Mouse (Mus musculus): ENCODE measurements at regions not wholly inside any gene's neighbourhood (a gene's known extent, or its start where the extent isn't known, plus 50 kb on each side); places are given as distances from the start of the nearest gene placed in this dataset.
A peak's percentile ranks its signal among the peaks of the same experiment; 100 is the strongest.

DNA sequence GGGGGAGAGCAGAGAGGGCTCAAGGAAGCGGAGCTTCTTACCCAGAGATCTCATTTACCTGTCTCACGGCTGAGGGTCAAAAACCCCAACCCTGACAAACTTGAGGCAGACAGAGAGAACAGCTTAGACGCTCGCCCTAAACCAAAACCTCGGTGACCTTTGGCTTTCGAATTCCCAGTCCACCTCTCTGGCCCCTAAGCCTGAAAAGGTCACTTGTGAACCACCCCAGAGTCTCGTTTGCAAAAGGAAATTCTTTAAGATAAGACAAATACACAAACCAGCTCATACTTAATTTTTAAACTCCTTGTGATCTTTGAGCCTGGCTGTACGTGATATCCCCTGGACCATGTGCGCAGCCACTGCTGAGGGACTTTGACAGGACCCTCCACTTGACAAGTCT, 250.2 kb upstream of the Dio3 start:
- DNase-seq (ENCODE audit: low spot score), result peak; percentile 58
- 50% methylated on average over 9 of the region's 9 CpGs for WGBS
- H3K36me3 ChIP-seq, result no peaks in the 10 kb centered on the region
- H3K4me1 ChIP-seq, result no peaks in the 10 kb centered on the region
- no peak overlapping the region for H3K27ac ChIP-seq
- H3K27me3 ChIP-seq (ENCODE audit: insufficient read depth, poor library complexity, severe bottlenecking), result peaks cover 10% of the 10 kb centered on the region; the same call in 1 of the 2 replicates
- H3K4me3 ChIP-seq, result no peak overlapping the region
- no peaks in the 10 kb centered on the region for H3K9me3 ChIP-seq

DNA sequence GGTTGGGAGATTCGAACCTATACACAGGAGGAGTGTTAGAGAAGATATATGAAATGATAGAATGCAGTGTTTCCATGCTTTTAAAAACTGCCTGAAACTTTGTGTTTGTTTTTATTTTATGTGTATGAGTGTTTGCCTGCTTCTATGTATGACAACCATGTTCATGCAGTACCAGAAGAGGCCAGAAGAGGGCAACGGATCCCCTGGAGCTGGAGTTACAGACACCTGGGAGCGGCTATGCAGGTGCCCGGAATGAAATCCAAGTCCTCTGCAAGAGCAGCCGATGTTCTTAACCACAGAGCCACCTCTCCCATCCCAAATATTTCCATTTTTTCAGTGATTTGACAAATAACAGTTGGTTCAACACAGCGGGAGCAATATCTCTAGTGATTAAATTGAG, 247.5 kb upstream of the Dio3 start:
- no peak overlapping the region for H3K4me3 ChIP-seq
- no peaks in the 10 kb centered on the region for H3K9me3 ChIP-seq
- peak; percentile 43 for DNase-seq (ENCODE audit: low spot score)
- no peaks in the 10 kb centered on the region for H3K36me3 ChIP-seq
- no peaks in the 10 kb centered on the region for H3K4me1 ChIP-seq
- peaks cover 10% of the 10 kb centered on the region; the same call in 1 of the 2 replicates for H3K27me3 ChIP-seq (ENCODE audit: insufficient read depth, poor library complexity, severe bottlenecking)
- 53% methylated on average over 6 of the region's 6 CpGs for WGBS
- no peak overlapping the region for H3K27ac ChIP-seq

DNA sequence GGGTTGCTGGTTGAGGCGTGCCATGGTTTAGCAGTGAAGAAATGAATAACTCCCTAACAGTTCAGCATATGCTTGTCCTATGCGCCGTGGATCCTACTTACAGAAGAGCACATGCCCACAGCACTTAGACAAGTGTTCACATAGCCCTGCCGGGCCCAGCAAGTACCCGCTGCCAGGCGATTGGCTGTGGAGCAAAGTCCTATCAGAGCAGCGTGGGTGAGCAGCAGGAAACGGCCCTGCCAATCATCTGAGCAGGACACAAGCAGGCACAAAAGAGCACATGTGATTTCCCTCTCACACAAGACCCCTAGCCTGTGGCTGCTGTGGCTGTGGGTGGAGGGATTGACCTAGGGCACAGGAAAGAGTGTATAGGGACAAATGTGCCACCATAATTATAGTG, 243.7 kb upstream of the Dio3 start:
- no peaks in the 10 kb centered on the region for H3K36me3 ChIP-seq

DNA sequence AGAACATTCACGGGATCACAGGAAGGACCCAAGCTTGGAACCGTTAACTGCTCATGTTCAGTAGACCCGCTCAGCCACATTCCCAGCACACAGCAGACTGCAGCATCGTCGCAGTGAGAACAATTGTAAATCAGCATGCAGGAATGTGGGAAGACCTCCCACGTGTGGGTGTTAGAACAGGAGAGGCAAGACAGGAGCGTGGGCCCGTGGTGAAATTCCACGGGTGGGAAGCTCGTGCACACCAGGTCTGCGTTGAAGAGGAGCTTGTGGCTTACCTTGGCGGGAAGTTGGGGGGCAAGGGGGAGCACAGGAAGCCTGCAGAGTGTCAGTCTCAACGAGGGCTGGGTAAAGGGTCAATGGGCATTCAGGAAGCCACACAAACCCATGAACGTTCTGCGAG, 238.2 kb upstream of the Dio3 start:
- no peak for DNase-seq (ENCODE audit: low spot score)
- H3K27ac ChIP-seq, result no peak overlapping the region
- H3K4me3 ChIP-seq, result no peak overlapping the region

More for the DNA sequence above, 243.7 kb upstream of the Dio3 start:
- Histone ChIP-seq H3K4me1 (no peaks in the 10 kb centered on the region), H3K4me3 (no peak overlapping the region), H3K9me3 (no peaks in the 10 kb centered on the region), H3K27ac (no peak overlapping the region), H3K27me3 (ENCODE audit: insufficient read depth, poor library complexity, severe bottlenecking) (peaks cover 3% of the 10 kb centered on the region; the same call in 1 of the 2 replicates)
- 77% methylated on average over 8 of the region's 8 CpGs for WGBS
- no peak for DNase-seq (ENCODE audit: low spot score)

DNA sequence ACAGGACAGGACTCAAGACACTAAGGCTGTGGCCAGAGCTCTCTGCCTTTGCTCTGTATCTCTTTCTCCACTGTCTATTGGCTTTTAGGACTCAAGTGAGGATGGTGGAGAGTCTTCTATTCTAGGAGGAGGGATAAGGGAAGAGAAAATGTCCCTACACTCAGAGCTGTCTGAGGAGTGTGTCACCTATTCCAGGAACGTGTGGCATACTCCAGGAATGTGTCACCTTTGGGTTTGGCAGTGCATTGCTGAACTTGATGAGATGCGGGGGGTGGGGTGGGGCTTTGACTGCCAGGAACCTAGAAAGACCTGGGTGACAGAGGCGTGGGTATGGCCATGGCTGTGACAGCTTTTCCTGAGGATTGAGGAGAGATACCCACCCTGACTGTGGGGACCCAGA, 237.1 kb upstream of the Dio3 start:
- Histone ChIP-seq H3K4me3 (no peak overlapping the region), H3K9me3 (no peaks in the 10 kb centered on the region)
- 48% methylated on average over 3 of the region's 3 CpGs for WGBS

More for the DNA sequence above, 238.2 kb upstream of the Dio3 start:
- Histone ChIP-seq H3K36me3 (no peaks in the 10 kb centered on the region), H3K9me3 (no peaks in the 10 kb centered on the region), H3K4me1 (peaks cover 9% of the 10 kb centered on the region), H3K27me3 (ENCODE audit: insufficient read depth, poor library complexity, severe bottlenecking) (no peaks in the 10 kb centered on the region; the same call in 1 of the 2 replicates)
- 63% methylated on average over 15 of the region's 15 CpGs for WGBS

DNA sequence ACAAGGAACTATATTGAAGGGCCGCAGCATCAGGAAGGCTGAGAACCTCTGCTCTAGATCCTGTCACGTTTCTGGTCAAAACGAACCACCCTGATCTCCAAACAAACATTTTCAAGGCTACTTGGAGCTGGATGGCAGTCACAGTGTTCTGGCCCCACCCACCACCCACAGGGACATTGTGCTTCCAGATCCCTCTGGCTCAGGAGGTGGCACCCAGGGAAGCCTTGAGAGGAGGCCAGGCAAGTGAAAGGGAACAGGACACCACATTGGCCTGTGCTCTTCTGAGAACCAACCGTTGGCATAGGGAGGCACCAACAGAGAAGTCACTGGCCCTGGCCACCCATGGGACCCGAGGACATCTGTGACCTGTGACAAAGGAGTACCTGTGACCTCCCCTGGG, 234.6 kb upstream of the Dio3 start:
- Histone ChIP-seq H3K27ac (no peak overlapping the region), H3K27me3 (ENCODE audit: insufficient read depth, poor library complexity, severe bottlenecking) (peaks cover 22% of the 10 kb centered on the region), H3K36me3 (no peaks in the 10 kb centered on the region), H3K9me3 (no peaks in the 10 kb centered on the region), H3K4me3 (no peak overlapping the region), H3K4me1 (peaks cover 16% of the 10 kb centered on the region)
- no peak for DNase-seq (ENCODE audit: low spot score)
- WGBS, result 79% methylated on average over 5 of the region's 5 CpGs

More for the DNA sequence above, 237.1 kb upstream of the Dio3 start:
- Histone ChIP-seq H3K36me3 (no peaks in the 10 kb centered on the region), H3K27ac (no peak overlapping the region), H3K4me1 (peaks cover 16% of the 10 kb centered on the region), H3K27me3 (ENCODE audit: insufficient read depth, poor library complexity, severe bottlenecking) (0 out of 2 replicates have a peak, but pooled peaks cover under 1% of the 10 kb centered on the region)
- DNase-seq (ENCODE audit: low spot score), result no peak

DNA sequence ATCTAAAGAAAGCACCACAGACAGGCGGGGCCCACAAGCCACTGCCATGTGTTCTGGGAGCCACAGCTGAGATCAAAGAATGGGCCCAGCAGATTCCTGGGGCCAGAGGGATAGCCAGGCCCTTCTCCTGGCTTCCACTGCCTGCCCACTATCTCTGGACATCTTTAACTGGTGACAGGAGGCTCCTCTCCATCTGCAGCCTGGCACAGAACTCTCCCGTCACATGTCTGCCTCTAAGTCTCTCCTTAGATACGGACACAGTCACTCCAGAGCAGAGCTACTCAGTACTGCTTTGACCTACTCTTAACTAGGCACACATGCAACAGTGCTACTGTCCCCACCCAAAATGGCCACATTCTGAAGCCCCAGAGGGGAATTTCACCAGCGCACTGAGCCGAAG, 234.1 kb upstream of the Dio3 start:
- H3K27me3 ChIP-seq (ENCODE audit: insufficient read depth, poor library complexity, severe bottlenecking), result peaks cover 25% of the 10 kb centered on the region
- 63% methylated on average over 5 of the region's 5 CpGs for WGBS
- H3K4me3 ChIP-seq, result no peak overlapping the region
- DNase-seq (ENCODE audit: low spot score), result no peak
- H3K4me1 ChIP-seq, result peaks cover 16% of the 10 kb centered on the region
- no peak overlapping the region for H3K27ac ChIP-seq
- no peaks in the 10 kb centered on the region for H3K9me3 ChIP-seq
- no peaks in the 10 kb centered on the region for H3K36me3 ChIP-seq

DNA sequence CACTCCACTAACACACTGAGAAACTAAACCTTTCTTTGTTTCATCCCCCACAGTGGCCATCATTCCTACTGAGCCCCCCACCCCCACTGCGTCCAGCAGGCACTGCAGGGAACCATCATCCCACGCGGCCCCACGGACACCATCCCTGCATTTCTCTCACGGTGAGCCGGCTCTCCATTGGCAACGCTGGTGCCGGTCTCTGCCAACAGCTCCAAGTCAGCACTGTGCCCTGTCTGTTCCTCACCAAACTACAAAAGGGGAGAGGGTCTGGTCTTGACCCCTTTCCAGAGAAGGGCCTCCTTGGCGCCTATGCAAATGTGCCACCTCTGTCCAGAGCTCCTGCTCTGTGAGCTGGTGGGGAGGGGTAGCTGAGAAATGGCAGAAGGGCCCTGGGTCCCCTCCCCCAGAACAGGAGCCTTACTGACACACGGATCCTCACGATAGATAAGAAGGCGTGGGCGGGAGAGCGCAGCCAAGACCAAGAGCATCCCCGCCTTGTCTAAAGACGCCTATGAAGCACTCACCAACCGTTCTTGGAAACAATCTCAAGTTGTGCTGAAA, 233.0 kb upstream of the Dio3 start:
- Histone ChIP-seq H3K27ac (no peak overlapping the region), H3K9me3 (no peaks in the 10 kb centered on the region), H3K4me1 (peaks cover 16% of the 10 kb centered on the region), H3K4me3 (no peak overlapping the region), H3K27me3 (ENCODE audit: insufficient read depth, poor library complexity, severe bottlenecking) (peaks cover 25% of the 10 kb centered on the region), H3K36me3 (no peaks in the 10 kb centered on the region)
- WGBS, result 55% methylated on average over 17 of the region's 17 CpGs
- no peak for DNase-seq (ENCODE audit: low spot score)

DNA sequence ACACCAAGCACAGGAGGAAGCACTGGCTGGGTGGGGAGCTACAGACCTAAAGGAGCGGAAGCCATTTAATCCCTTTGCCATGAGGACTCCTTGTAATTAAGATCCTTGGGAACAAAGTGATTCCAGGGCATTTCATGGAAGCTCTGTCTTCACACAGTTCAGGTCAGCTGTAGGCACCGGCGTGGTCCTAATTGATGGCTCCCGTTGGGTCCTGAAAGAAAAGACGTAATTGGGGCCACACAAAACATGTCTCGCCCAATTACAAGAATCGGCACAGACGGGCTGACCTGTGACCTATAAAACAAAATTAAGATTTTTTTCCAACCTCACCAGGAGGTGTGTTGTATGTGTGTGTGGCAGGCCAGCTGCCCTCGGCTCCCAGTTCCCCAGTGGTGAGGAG, 232.3 kb upstream of the Dio3 start:
- Histone ChIP-seq H3K36me3 (no peaks in the 10 kb centered on the region), H3K4me1 (peaks cover 15% of the 10 kb centered on the region), H3K4me3 (no peak overlapping the region), H3K9me3 (no peaks in the 10 kb centered on the region), H3K27ac (no peak overlapping the region), H3K27me3 (ENCODE audit: insufficient read depth, poor library complexity, severe bottlenecking) (peaks cover 25% of the 10 kb centered on the region)
- WGBS, result 78% methylated on average over 9 of the region's 9 CpGs
- DNase-seq (ENCODE audit: low spot score), result no peak

DNA sequence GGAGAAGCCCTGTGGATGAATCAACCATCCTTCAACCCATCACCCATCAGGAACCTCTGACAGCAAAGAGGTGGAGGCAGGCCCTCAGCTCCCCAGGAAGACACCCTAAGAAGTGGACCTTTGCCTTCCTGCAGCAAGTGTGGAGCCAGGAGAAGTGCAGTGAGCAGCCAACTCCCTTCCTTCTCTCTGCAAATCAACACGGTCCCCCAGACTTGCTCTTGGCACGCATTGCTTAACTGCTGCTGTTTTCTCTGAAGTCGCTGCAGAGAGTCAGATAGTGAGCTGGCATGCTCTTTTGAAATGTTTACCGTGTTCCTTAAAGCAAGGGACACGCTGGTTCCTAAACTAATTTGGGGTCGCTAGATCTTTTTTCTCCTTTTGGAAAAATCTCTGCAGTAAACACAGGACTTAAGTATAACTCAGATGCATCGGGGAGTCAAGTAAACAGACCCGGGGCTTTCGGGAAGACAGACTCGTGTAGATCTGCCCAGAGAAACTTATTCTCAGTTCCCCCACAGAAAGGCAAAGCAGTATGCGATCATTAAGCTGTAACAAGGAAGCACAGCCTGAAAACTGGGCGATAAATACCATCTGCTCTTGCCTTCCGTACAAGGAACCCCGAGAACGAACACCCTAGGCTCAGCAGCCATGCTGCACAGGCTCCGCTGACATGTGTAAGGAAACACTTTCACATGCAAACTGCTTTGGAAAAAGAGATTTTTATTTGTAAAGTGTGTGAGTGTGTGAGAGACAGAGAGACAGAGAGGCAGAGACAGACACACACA, 231.2 kb upstream of the Dio3 start:
- H3K27me3 ChIP-seq (ENCODE audit: insufficient read depth, poor library complexity, severe bottlenecking), result peaks cover 25% of the 10 kb centered on the region
- no peak overlapping the region for H3K4me3 ChIP-seq
- DNase-seq (ENCODE audit: low spot score), result no peak
- no peaks in the 10 kb centered on the region for H3K9me3 ChIP-seq
- peaks cover 11% of the 10 kb centered on the region for H3K4me1 ChIP-seq
- no peak overlapping the region for H3K27ac ChIP-seq
- no peaks in the 10 kb centered on the region for H3K36me3 ChIP-seq
- 67% methylated on average over 16 of the region's 16 CpGs for WGBS

DNA sequence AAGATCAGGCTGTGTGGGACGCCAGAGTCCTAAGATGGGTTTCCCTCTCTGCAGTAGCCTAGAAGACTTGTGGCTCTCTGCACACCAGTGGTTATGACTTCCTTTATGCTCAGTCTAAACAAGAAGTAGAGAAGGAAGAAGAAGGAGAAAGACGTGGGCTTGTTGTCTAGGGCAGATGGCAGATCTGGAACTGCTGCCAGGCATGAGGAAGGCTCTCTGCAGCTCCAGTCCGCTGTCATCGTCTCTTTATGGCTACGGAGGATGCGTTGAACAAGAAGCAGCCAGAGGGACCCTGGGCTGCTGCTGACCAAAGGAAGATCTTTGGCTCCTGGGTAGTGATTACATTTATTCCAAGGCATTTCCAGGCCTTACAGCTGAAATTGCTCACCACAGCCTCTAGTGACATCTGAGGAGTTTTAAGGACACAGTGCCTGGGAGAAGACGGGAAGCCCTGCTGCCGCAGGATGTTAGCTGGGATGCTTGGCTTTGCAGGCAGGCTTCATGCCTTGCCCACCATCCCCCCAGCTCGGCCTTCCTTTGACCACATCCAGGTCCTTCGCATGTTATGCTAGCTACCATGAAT, 229.6 kb upstream of the Dio3 start:
- peaks cover 25% of the 10 kb centered on the region for H3K27me3 ChIP-seq (ENCODE audit: insufficient read depth, poor library complexity, severe bottlenecking)
- WGBS, result 78% methylated on average over 10 of the region's 10 CpGs
- H3K4me1 ChIP-seq, result peaks cover 11% of the 10 kb centered on the region
- H3K27ac ChIP-seq, result no peak overlapping the region
- H3K36me3 ChIP-seq, result no peaks in the 10 kb centered on the region
- no peaks in the 10 kb centered on the region for H3K9me3 ChIP-seq
- H3K4me3 ChIP-seq, result no peak overlapping the region
- no peak for DNase-seq (ENCODE audit: low spot score)

DNA sequence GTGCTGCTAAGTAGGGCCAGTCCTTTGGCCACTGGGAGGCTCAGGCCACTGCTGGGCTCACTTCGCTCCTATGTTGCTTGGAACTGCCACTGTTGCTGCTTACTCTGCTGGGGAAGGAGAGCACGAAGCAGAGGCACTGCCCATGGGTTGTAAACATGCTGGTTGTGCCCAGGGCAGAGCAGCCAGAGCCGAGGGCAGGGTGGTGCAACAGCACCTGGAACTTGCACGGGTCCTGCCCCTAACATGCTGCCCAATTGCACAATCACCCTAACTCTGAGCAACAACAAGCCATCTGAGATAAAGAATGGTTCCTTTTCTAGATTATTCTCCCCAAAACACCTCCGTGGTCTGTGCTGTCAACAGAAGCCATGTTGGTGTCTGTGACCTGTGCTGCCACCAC, 219.5 kb upstream of the Dio3 start:
- Histone ChIP-seq H3K4me1 (no peaks in the 10 kb centered on the region), H3K27ac (no peak overlapping the region), H3K27me3 (ENCODE audit: insufficient read depth, poor library complexity, severe bottlenecking) (peaks cover 5% of the 10 kb centered on the region; the same call in 1 of the 2 replicates), H3K4me3 (no peak overlapping the region), H3K9me3 (no peaks in the 10 kb centered on the region), H3K36me3 (no peaks in the 10 kb centered on the region)
- no peak for DNase-seq (ENCODE audit: low spot score)
- WGBS, result 75% methylated on average over 5 of the region's 5 CpGs

DNA sequence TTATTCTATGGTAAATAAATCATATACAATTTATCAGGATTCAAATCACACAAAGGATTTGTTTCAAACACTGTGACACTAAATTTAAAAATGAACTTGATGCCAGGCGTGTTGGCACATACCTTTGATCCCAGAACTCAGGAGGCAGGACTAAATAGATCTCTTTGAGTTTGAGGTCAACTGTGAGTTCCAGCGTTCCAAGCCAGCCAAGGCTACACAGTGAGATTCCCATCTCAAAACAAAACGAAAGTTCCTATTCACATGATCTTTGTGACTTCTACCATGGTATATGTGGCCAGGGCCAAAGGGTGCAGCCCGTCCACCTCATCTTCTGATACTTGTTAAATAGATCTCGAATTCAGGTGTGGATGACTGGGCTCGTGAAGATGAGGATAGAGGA, 216.9 kb upstream of the Dio3 start:
- WGBS, result 78% methylated on average over 6 of the region's 6 CpGs
- no peaks in the 10 kb centered on the region for H3K36me3 ChIP-seq
- H3K4me1 ChIP-seq, result no peaks in the 10 kb centered on the region
- H3K27ac ChIP-seq, result no peak overlapping the region
- H3K27me3 ChIP-seq (ENCODE audit: insufficient read depth, poor library complexity, severe bottlenecking), result no peaks in the 10 kb centered on the region
- H3K9me3 ChIP-seq, result no peaks in the 10 kb centered on the region
- DNase-seq (ENCODE audit: low spot score), result no peak
- H3K4me3 ChIP-seq, result no peak overlapping the region

Measured in heart, embryonic 10.5 days (tissue).